ENCODE assay signal across 11 mouse cellular contexts in the genomic region with DNA sequence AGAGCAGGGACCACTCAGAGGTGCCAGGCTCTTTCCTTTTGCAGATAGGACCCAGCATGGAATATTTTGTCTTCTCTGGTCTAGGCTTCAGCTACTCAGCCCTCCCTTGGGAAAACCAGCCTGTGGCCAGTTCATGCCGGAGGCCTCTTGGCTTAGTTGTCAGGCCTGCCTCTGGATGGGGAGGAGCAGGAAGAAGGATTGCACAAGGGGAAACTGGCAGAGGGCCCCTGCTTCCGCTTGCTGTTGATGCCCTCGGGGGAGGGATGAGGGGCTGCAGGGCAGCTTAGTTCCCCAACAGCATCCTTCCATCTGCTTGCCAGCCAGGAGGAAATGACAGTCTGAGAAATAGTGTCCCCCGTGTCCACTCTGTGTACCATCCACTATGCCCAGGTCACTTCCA. TPM values are rescaled to one million over a fixed set of nuclear protein-coding genes. Genes with fewer than 3 reads are reported as not detected.
DNase-seq lines count a peak whose midpoint lies in the region; ATAC-seq lines count a peak whose summit lies in the region.
"Had no signal": no experiment of that assay in that cellular context is flagged by ENCODE, and none has a peak within 500 bp of the region (broad histone marks: within the 10 kb centered on the region; RNA-seq: fewer than 3 reads in every experiment).

No protein-coding gene starts in this region.

- WGBS in forebrain, embryonic 16.5 days = 75% methylated on average over 4 of the region's 4 CpGs

- no peak overlapping the region for H3K27ac ChIP-seq in forebrain, embryonic 16.5 days (ENCODE audit: low read length)
- H3K27ac ChIP-seq: embryonic facial prominence, embryonic 13.5 days; limb, embryonic 12.5 days; stomach, embryonic 15.5 days had no signal

- no peaks in the 10 kb centered on the region for H3K36me3 ChIP-seq in forebrain, embryonic 16.5 days (ENCODE audit: control insufficient read depth, insufficient read depth)
- H3K36me3 ChIP-seq: embryonic facial prominence, embryonic 13.5 days; limb, embryonic 12.5 days; stomach, embryonic 15.5 days had no signal

- H3K4me1 ChIP-seq in forebrain, embryonic 16.5 days (replicated peaks; ENCODE audit: control insufficient read depth, insufficient read depth, low read length) = 0 out of 2 replicates have a peak, but pooled peaks cover 5% of the 10 kb centered on the region

- ATAC-seq in megakaryocyte progenitor cell, adult 5-6 weeks (replicated peaks; ENCODE audit: poor library complexity) = peak; percentile 78
- no peak for ATAC-seq in forebrain, embryonic 16.5 days

- H3K9me3 ChIP-seq in forebrain, embryonic 16.5 days (ENCODE audit: control insufficient read depth, low read length) = no peaks in the 10 kb centered on the region
- H3K9me3 ChIP-seq: embryonic facial prominence, embryonic 13.5 days; limb, embryonic 12.5 days; stomach, embryonic 15.5 days had no signal

- no peak overlapping the region for H3K4me2 ChIP-seq in forebrain, embryonic 16.5 days (ENCODE audit: low read length)
- H3K4me2 ChIP-seq: embryonic facial prominence, embryonic 13.5 days; limb, embryonic 12.5 days; stomach, embryonic 15.5 days had no signal

- H3K4me3 ChIP-seq in forebrain, embryonic 16.5 days (replicated peaks; ENCODE audit: low read length) = no peak overlapping the region
- H3K4me3 ChIP-seq: embryonic facial prominence, embryonic 13.5 days; limb, embryonic 12.5 days; stomach, embryonic 15.5 days had no signal

- no peak overlapping the region for H3K9ac ChIP-seq in forebrain, embryonic 16.5 days (replicated peaks; ENCODE audit: low read depth, low read length)
- H3K9ac ChIP-seq: embryonic facial prominence, embryonic 13.5 days; limb, embryonic 12.5 days; stomach, embryonic 15.5 days had no signal

- no peaks in the 10 kb centered on the region for H3K27me3 ChIP-seq in forebrain, embryonic 16.5 days (replicated peaks; ENCODE audit: control insufficient read depth, insufficient read depth, low read length)
- H3K27me3 ChIP-seq: embryonic facial prominence, embryonic 13.5 days; stomach, embryonic 15.5 days had no signal

- peak; percentile 76 for DNase-seq in layer of hippocampus, adult 9-11 months
- no peak for DNase-seq in layer of hippocampus, adult 8-10 months (ENCODE audit: low spot score in 2 of 2)
- peak; percentile 62 for DNase-seq in gastrocnemius, adult 8-10 months (ENCODE audit: low spot score in 2 of 2)
- peak; percentile 67 to 86 for DNase-seq in kidney, postnatal 25 days
- no peak for DNase-seq in left cerebral cortex, adult 8-10 months (ENCODE audit: low spot score in 2 of 2)
- no peak for DNase-seq in cerebellum, postnatal 4 days (ENCODE audit: low spot score in 2 of 2)

RNA-seq across cellular contexts. Expression of a gene that starts 4.9 kb away (rescaled TPM):
- total RNA-seq in layer of hippocampus, adult 8-10 months (2022) = under 1 TPM in 3 of 4 experiments, not detected in 1; 0.17 to 0.48 (median 0.43) TPM
- total RNA-seq in gastrocnemius, adult 8-10 months (2022) = 1 to 10 TPM; 1.1 to 3.4 (median 2.5) TPM
- 1.8 and 3.1 TPM in 2 replicates for total RNA-seq in megakaryocyte progenitor cell, adult 5-6 weeks (2015)
- total RNA-seq in megakaryocyte progenitor cell, adult 5-6 weeks (2017) = 0.57 and 0.83 TPM in 2 replicates
- total RNA-seq in left cerebral cortex, adult 8-10 months (2022) = 1 to 10 TPM; 3.4 to 5.1 (median 4.2) TPM
- polyA plus RNA-seq in forebrain, embryonic 16.5 days (2015; fragmentation: Nextera tagmentation; extraction: Ambion mirVana) = 0.13 and 0.14 TPM in 2 replicates

RNA-seq across cellular contexts. Expression of a gene that starts 36.0 kb away (rescaled TPM):
- under 1 TPM in 1 of 4 experiments, not detected in 3; 0.45 TPM for total RNA-seq in layer of hippocampus, adult 8-10 months (2022)
- not detected for total RNA-seq in gastrocnemius, adult 8-10 months (2022)
- total RNA-seq in megakaryocyte progenitor cell, adult 5-6 weeks (2015) = 1.1 TPM in 1 of 2 replicates, not detected in the other
- total RNA-seq in megakaryocyte progenitor cell, adult 5-6 weeks (2017) = not detected in 2 replicates
- under 1 TPM in 3 of 4 experiments, not detected in 1; 0.15 to 0.65 (median 0.19) TPM for total RNA-seq in left cerebral cortex, adult 8-10 months (2022)
- polyA plus RNA-seq in forebrain, embryonic 16.5 days (2015; fragmentation: Nextera tagmentation; extraction: Ambion mirVana) = 0.62 and 0.88 TPM in 2 replicates

Comparison
In these comparisons a context has a peak if more than half of its experiments do, and no peak if none do; other contexts are left out.
1. DNase-seq: peak in layer of hippocampus, adult 9-11 months (single experiment), gastrocnemius, adult 8-10 months (2 of 2) and kidney, postnatal 25 days (2 of 2); none in layer of hippocampus, adult 8-10 months (0 of 2), left cerebral cortex, adult 8-10 months (0 of 2) and cerebellum, postnatal 4 days (0 of 2).